Mouse (Mus musculus) forebrain, embryonic 11.5 days (tissue): Measurements from ENCODE around the gene Disp1. TPM values are rescaled to one million over a fixed set of nuclear protein-coding genes. Genes with fewer than 3 reads are reported as not detected.

ENCODE experiments used
- ATAC-seq: fragments of 200-750 bp; cut with Nextera tagmentation; replicated peaks from 2 replicates; pipeline ENCODE4 v1.8.0; 2017; ENCODE audit warnings: moderate TSS enrichment; ENCODE audit not compliant: low FRiP score
- DNase-seq: peaks from one replicate; pipeline ENCODE4 v3.0.0-alpha.2; 2017; ENCODE audit warnings: low spot score
- H3K27ac ChIP-seq: fragments of 300-500 bp; sonication (generic); 2 replicates; pipeline ENCODE4 v1.5.1; 2014; ENCODE audit warnings: low read depth, low read length
- H3K27me3 ChIP-seq: fragments of 300-500 bp; sonication (generic); 2 replicates; pipeline ENCODE4 v1.6.1; 2014; ENCODE audit warnings: mild to moderate bottlenecking, low read length, mixed read lengths; ENCODE audit not compliant: control insufficient read depth, insufficient read depth
- H3K36me3 ChIP-seq: fragments of 300-500 bp; sonication (generic); 2 replicates; pipeline ENCODE4 v1.6.1; 2014; ENCODE audit warnings: mild to moderate bottlenecking, low read length, moderate library complexity, mixed read lengths; ENCODE audit not compliant: control insufficient read depth, insufficient read depth
- H3K4me1 ChIP-seq: fragments of 300-500 bp; sonication (generic); replicated peaks from 2 replicates; pipeline ENCODE4 v1.6.1; 2014; ENCODE audit warnings: low read length, mixed read lengths; ENCODE audit not compliant: control insufficient read depth, insufficient read depth
- H3K4me2 ChIP-seq: fragments of 300-500 bp; sonication (generic); 2 replicates; pipeline ENCODE4 v1.6.1; 2014; ENCODE audit warnings: low read depth, mild to moderate bottlenecking, low read length, moderate library complexity, mixed read lengths; ENCODE audit not compliant: severe bottlenecking
- H3K4me3 ChIP-seq: fragments of 300-500 bp; sonication (generic); 2 replicates; pipeline ENCODE4 v1.5.1; 2014; ENCODE audit warnings: low read depth, low read length
- H3K9ac ChIP-seq: fragments of 300-500 bp; sonication (generic); 2 replicates; pipeline ENCODE4 v1.6.1; 2014; ENCODE audit warnings: low read length
- H3K9me3 ChIP-seq: fragments of 300-500 bp; sonication (generic); 2 replicates; pipeline ENCODE4 v1.6.1; 2016; ENCODE audit warnings: low read length, mixed read lengths; ENCODE audit not compliant: control insufficient read depth
- WGBS: fragments of 180-500 bp; shearing (Covaris S2); extraction: QIAGEN DNeasy Blood & Tissue Kit; methylation state at CpG from one replicate; pipeline ENCODE4 v1.1.7; 2014; 5-methylcytosine and 5-hydroxymethylcytosine counted together
- polyA plus RNA-seq: library from polyadenylated mRNA; unstranded; fragments of >200 nt; fragmentation: Nextera tagmentation; extraction: Ambion mirVana; gene quantifications from 2 replicates; pipeline ENCODE4 v1.2.1, GENCODE M21; 2014

Gene Disp1
- polyA plus RNA-seq, 1 experiment from 2014 or later: 11.4 TPM

DNA sequence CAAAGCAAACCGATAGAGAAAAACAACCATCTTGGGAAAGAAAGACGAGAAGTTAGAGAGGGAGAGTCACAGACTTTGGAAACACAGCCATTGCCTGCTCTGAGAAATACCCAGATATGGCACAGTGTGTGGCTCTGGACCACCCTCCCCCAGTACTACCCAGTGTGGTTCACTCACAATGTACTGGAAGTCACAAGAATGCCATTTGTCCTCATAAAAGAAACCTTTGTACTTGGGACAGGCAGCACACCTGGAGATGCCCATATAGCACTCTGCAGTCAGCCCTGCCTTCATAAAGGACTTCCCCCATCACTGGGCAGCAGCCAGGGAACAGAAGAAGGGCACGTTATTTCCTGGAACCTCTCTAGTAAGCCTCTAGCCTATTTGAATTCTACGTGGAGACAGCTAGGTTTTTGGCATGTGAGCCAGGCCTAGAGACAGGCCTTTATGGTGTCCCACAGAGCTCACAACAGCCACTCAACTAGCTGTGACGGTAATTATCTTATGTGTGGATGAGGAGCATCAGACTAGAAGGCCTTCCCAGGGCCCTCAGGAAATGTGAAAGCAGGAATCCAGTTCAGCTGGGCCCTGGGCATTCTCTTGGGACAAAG is 173.3 kb downstream of the Disp1 start:
- WGBS: 76% methylated on average over 5 of the region's 5 CpGs
- H3K4me3 ChIP-seq: no peak overlapping the region
- peaks cover 15% of the 10 kb centered on the region for H3K27me3 ChIP-seq
- peaks cover 2% of the 10 kb centered on the region for H3K4me1 ChIP-seq
- no peaks in the 10 kb centered on the region for H3K36me3 ChIP-seq
- H3K4me2 ChIP-seq: no peak overlapping the region
- no peak overlapping the region for H3K9ac ChIP-seq
- ATAC-seq (no peak), DNase-seq (no peak)
- no peak overlapping the region for H3K27ac ChIP-seq
- H3K9me3 ChIP-seq: no peaks in the 10 kb centered on the region

DNA sequence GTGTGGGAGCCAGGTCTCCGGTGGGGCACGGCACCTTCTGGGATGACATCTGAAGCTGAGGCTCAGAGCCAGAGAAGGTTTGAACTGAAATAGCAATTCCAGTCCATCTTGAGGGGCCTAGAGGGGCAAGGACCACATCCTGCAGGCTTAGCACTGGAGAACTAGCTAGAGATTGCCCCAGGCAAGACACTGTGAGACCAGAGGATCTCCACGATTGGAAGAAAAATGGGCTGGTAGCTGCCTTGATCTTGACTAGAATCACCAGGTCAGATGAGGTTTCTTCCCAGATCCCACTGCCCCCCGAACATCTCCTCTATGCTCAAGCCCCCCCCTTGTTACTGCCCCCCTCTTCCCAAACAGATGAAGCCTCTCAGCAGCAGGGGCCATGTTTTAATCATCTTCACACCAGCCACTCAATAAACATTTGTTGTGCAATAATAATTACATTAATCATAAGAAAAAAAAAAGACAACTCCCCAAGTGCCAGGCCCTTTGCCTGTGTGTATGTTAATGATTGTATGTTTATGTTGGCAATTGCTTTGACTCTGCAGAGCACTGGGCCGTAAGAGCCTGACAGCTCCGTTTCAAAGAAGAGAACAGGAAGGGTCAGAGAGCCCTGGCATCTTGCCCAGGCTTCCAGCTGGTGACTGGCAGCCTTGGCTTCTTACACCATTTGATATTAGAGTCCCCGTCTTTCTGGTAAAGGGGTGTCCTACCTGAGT is 174.0 kb downstream of the Disp1 start:
- Histone ChIP-seq H3K4me1 (peaks cover 2% of the 10 kb centered on the region), H3K36me3 (no peaks in the 10 kb centered on the region), H3K9me3 (no peaks in the 10 kb centered on the region), H3K4me2 (no peak overlapping the region), H3K27me3 (peaks cover 15% of the 10 kb centered on the region), H3K27ac (no peak overlapping the region), H3K4me3 (no peak overlapping the region), H3K9ac (no peak overlapping the region)
- 69% methylated on average over 7 of the region's 7 CpGs for WGBS
- DNase-seq: no peak
- ATAC-seq: no peak

DNA sequence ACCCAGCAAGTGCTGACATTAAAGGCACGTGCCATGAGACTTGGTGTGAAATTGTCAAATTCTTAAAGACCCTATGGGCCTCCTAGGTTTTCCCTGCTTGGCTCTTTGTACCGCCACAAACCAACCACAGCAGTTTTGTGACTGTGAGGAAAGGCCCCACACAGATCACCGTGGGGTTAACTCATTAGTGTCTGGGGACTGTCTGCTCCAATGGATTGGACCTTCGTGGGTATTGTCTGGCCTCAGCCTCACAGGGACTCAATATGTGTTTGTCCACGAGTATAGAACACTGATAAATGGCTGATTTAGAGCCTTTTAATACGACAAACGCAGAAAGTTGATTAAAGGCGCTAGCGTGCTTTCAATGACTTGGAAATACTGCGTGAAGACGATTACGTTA is 175.2 kb downstream of the Disp1 start:
- Histone ChIP-seq H3K4me3 (no peak overlapping the region), H3K4me1 (peaks cover 2% of the 10 kb centered on the region), H3K9me3 (no peaks in the 10 kb centered on the region), H3K27ac (no peak overlapping the region), H3K4me2 (no peak overlapping the region), H3K27me3 (peaks cover 15% of the 10 kb centered on the region), H3K9ac (no peak overlapping the region), H3K36me3 (no peaks in the 10 kb centered on the region)
- no peak for DNase-seq
- peak; percentile 64; the same call in 1 of the 2 replicates for ATAC-seq
- WGBS: 16% methylated on average over 12 of the region's 12 CpGs

DNA sequence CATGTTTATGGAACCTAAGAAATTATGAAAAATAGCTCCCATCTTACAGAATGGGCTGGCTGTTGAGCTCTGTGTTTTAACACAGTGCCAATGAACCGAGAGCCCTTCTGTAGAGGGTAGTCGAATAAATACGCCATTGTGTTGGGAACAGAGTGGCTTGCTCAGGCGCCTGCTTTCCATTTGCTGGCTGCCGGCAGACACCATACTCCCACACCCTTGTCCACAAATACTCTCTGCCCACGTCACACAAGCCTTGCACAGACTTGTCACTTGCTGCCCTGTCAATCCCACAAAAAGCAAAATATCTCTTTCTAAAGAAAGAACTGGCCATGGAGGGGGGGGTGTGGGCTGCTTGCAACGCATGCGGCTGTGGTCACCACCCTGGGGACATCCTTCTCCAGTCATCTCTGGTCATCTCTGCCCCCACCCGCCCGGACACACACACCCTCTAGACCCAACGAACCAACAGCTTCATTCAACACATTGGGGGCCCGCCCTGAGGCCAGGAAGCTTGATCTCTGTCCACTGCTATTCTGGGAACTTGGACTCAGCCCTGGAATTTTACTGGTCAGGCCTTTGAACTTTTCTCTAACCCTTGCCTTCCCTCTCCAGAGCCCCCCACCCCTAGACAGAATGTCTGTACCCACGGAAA is 178.0 kb downstream of the Disp1 start:
- H3K4me2 ChIP-seq: no peak overlapping the region
- WGBS: 80% methylated on average over 13 of the region's 13 CpGs
- no peak overlapping the region for H3K4me3 ChIP-seq
- peaks cover 16% of the 10 kb centered on the region for H3K27me3 ChIP-seq
- H3K27ac ChIP-seq: no peak overlapping the region
- DNase-seq (no peak), ATAC-seq (no peak)
- H3K9me3 ChIP-seq: no peaks in the 10 kb centered on the region
- peaks cover 2% of the 10 kb centered on the region for H3K4me1 ChIP-seq
- H3K36me3 ChIP-seq: no peaks in the 10 kb centered on the region
- H3K9ac ChIP-seq: no peak overlapping the region

DNA sequence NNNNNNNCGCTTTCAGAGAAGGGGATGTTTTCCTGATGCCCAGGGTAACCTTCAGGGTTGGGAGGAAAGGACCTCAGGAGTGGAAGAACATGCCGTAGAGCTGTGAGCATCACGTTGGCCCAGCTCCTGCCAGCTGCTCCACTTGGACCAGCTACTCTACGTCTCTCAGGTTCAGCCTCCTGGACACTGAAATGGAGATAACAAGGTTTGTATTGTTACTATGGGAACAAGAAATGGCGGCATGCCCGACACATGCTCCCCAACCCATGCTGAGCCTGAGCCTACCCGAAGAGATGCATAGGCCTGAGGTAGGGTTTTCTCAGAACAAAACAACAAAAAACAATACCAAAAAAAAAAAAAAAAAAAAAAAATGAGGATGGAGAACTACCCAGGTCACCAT is 179.6 kb downstream of the Disp1 start:
- Histone ChIP-seq H3K27ac (no peak overlapping the region), H3K9me3 (no peaks in the 10 kb centered on the region), H3K4me3 (no peak overlapping the region), H3K9ac (no peak overlapping the region), H3K36me3 (no peaks in the 10 kb centered on the region), H3K4me1 (peaks cover 2% of the 10 kb centered on the region), H3K4me2 (no peak overlapping the region), H3K27me3 (peaks cover 16% of the 10 kb centered on the region)
- WGBS: 86% methylated on average over 6 of the region's 7 CpGs
- no peak for DNase-seq
- ATAC-seq: no peak

DNA sequence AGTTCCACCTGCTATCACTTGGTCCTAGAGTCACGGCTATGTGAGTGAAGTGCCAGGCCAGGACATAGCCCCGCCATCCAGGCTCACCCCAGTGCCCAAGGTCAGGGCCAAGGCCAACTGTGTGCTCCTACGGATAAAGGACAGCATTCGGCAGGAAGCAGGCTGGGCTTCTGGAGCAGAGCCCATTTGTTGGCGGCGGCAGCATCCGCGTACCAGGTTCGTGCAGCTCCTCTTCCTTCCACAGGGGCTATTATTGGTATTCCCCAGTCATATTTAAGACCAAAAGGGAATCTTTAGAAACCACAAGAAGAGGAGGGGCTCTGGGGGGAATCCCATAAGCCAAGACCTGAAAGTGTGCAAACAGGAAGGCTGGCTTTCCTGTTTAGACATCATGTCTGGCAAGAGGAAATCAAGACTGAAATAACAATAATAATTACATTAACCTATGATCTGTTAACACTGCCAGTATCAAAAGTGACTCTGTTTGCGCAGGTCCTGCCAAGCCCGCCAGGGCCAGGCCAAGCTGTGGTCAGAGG is 180.4 kb downstream of the Disp1 start:
- Histone ChIP-seq H3K9me3 (no peaks in the 10 kb centered on the region), H3K4me2 (no peak overlapping the region), H3K4me3 (no peak overlapping the region), H3K4me1 (no peaks in the 10 kb centered on the region), H3K36me3 (no peaks in the 10 kb centered on the region), H3K27me3 (peaks cover 16% of the 10 kb centered on the region), H3K27ac (no peak overlapping the region), H3K9ac (no peak overlapping the region)
- DNase-seq (no peak), ATAC-seq (no peak)
- WGBS: 83% methylated on average over 11 of the region's 11 CpGs

DNA sequence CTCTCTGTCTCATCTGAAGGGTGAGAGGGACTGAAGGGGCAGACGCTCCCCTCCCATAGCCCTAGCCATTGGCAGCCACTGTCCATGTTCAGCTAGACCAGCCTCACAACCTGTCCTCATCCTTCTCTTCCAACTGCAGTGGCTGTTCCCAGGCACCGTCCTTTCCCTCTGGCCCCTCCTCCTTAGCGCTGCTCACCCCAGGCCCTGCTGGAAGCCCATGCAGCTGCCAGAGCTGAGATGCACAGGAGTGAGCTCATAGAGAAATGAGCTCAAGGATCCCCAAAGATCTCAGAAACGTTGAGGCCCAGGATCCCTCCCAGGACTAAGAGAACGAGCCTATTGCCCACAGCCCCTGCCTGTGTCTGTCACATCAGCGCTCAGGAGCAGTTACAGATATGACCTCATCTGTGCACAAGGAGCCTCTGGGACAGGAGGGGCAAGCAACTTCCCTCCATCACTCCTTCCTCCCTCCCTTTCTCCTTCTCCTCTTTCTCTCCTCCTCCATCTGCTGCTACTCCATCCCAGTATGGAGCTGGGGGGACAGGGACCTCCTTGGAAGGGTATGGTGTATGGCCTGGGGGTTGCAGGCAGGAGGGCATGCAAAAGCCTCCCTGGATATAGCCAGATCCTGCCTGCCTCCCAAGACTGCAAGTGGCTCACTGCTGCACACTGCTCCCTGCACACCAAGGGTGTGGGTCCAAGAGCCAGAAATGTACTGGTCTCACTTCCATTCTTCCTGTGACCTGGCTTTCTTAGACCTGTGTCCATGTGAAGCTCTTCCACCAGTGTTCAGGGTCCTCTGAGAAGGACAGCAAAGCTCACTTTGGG is 181.2 kb downstream of the Disp1 start:
- H3K27me3 ChIP-seq: peaks cover 15% of the 10 kb centered on the region
- no peak overlapping the region for H3K4me3 ChIP-seq
- no peaks in the 10 kb centered on the region for H3K9me3 ChIP-seq
- no peak overlapping the region for H3K4me2 ChIP-seq
- no peaks in the 10 kb centered on the region for H3K4me1 ChIP-seq
- DNase-seq: no peak
- no peak overlapping the region for H3K27ac ChIP-seq
- ATAC-seq: no peak
- no peak overlapping the region for H3K9ac ChIP-seq
- WGBS: 58% methylated on average over 6 of the region's 6 CpGs
- H3K36me3 ChIP-seq: no peaks in the 10 kb centered on the region

DNA sequence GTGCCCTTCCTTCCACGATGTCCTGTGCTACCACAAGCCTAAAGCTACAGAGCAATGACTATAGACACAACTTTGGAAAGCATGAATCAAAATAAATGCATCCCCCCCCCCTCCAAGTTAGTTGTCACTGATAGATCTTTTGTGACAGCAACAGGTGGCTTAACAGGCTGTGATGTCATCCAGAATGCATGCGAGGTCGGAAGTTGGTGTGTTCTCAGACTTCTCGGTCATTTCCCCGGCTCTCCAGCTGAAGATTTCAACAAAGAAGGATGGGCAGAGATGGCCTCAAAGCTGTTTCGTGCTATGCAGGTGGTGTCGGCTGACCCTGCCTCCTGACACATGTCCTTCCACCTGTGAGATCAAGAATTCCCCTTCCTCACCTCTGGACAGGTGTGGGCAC is 181.9 kb downstream of the Disp1 start:
- no peaks in the 10 kb centered on the region for H3K36me3 ChIP-seq
- no peak for ATAC-seq
- peaks cover 10% of the 10 kb centered on the region for H3K27me3 ChIP-seq
- no peak overlapping the region for H3K9ac ChIP-seq
- 87% methylated on average over 7 of the region's 7 CpGs for WGBS
- no peak for DNase-seq
- H3K4me2 ChIP-seq: no peak overlapping the region
- H3K9me3 ChIP-seq: no peaks in the 10 kb centered on the region
- H3K27ac ChIP-seq: no peak overlapping the region
- H3K4me1 ChIP-seq: no peaks in the 10 kb centered on the region
- no peak overlapping the region for H3K4me3 ChIP-seq
